Comparison of ENCODE assay signal across 21 mouse cellular contexts in the genomic region with DNA sequence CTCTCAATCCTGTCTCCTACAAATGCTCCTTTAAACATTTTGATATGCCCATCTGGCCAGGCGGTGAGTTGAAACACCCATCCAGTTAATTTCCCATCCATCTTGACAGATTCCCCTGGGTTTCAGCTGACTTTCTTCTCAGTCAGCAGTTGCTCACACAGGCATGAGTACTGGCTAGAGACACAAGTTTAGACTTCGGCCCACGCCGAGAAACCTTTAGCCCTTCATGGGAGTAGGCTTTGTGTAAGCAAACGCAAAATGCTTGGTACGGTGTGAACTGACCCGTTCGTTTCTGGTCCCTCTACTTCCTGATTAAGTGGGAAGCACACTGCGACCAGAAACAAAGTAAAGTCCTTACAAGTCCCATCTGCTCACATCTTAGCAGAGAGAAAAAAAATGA.
A peak's percentile ranks its signal among the peaks of the same experiment; 100 is the strongest.
DNase-seq lines count a peak whose midpoint lies in the region; ATAC-seq lines count a peak whose summit lies in the region.
"Had no signal": no experiment of that assay in that cellular context is flagged by ENCODE, and none has a peak within 500 bp of the region (broad histone marks: within the 10 kb centered on the region; RNA-seq: fewer than 3 reads in every experiment).

No protein-coding gene starts in this region.

- peak; percentile 12 for DNase-seq in hindbrain, embryonic 11.5 days (ENCODE audit: low spot score)
- no peak for DNase-seq in hindbrain, embryonic 10.5 days (ENCODE audit: low spot score)
- DNase-seq in kidney, adult 18-20 months: peak; percentile 9
- peak; percentile 68 for DNase-seq in kidney, adult 9 months
- peak; percentile 27 for DNase-seq in kidney, postnatal 14 days
- no peak for DNase-seq in layer of hippocampus, adult 11-12 months (ENCODE audit: low spot score)
- no peak for DNase-seq in urinary bladder, postnatal 36 days (ENCODE audit: low spot score in 2 of 2)
- DNase-seq: adrenal gland, postnatal 14 days; cerebellum, adult 11-12 months; cerebellum, adult 9-10 months; cerebellum, postnatal 25 days; gastrocnemius, adult 2 months; gastrocnemius, postnatal 25 days; heart, adult 11 months; heart, postnatal 10 days had no signal

- no peaks in the 10 kb centered on the region for H3K27me3 ChIP-seq in hindbrain, embryonic 11.5 days (ENCODE audit: control insufficient read depth, insufficient read depth, low read length)
- H3K27me3 ChIP-seq in hindbrain, embryonic 10.5 days (ENCODE audit: insufficient read depth, poor library complexity, severe bottlenecking): no peaks in the 10 kb centered on the region
- no peaks in the 10 kb centered on the region for H3K27me3 ChIP-seq in heart, embryonic 11.5 days (ENCODE audit: control insufficient read depth, insufficient read depth, low read length)
- H3K27me3 ChIP-seq: hindbrain, embryonic 15.5 days had no signal

- 78% methylated on average over 9 of the region's 9 CpGs for WGBS in hindbrain, embryonic 11.5 days
- WGBS in hindbrain, embryonic 10.5 days: 85% methylated on average over 9 of the region's 9 CpGs
- 78% methylated on average over 9 of the region's 9 CpGs for WGBS in heart, embryonic 11.5 days (ENCODE audit: insufficient replicate concordance)

- H3K4me3 ChIP-seq in hindbrain, embryonic 11.5 days (ENCODE audit: low read depth, low read length): no peak overlapping the region
- H3K4me3 ChIP-seq in hindbrain, embryonic 10.5 days: no peak overlapping the region
- no peak overlapping the region for H3K4me3 ChIP-seq in heart, embryonic 11.5 days (ENCODE audit: low read depth, low read length)
- H3K4me3 ChIP-seq: embryonic facial prominence, embryonic 10.5 days; gastrocnemius, adult 2 months; hindbrain, embryonic 15.5 days had no signal

- H3K4me2 ChIP-seq in hindbrain, embryonic 11.5 days (replicated peaks; ENCODE audit: low read depth, low read length): no peak overlapping the region
- no peak overlapping the region for H3K4me2 ChIP-seq in heart, embryonic 11.5 days
- H3K4me2 ChIP-seq: hindbrain, embryonic 15.5 days had no signal

- ATAC-seq in hindbrain, embryonic 11.5 days (ENCODE audit: low FRiP score): no peak
- ATAC-seq in heart, embryonic 11.5 days (replicated peaks; ENCODE audit: insufficient number of reproducible peaks, low FRiP score, low TSS enrichment): no peak
- ATAC-seq: activated CD4-positive, CD25-positive, alpha-beta regulatory T cell, adult 4 months; forebrain, embryonic 14.5 days; Patski had no signal

- no peaks in the 10 kb centered on the region for H3K36me3 ChIP-seq in hindbrain, embryonic 11.5 days (ENCODE audit: control insufficient read depth, insufficient read depth, low read length)
- H3K36me3 ChIP-seq in hindbrain, embryonic 10.5 days: no peaks in the 10 kb centered on the region
- H3K36me3 ChIP-seq in heart, embryonic 11.5 days (ENCODE audit: control insufficient read depth, insufficient read depth, low read length): no peaks in the 10 kb centered on the region
- H3K36me3 ChIP-seq: embryonic facial prominence, embryonic 10.5 days; hindbrain, embryonic 15.5 days had no signal

- no peaks in the 10 kb centered on the region for H3K4me1 ChIP-seq in hindbrain, embryonic 11.5 days (replicated peaks; ENCODE audit: control insufficient read depth, insufficient read depth, low read length)
- H3K4me1 ChIP-seq in hindbrain, embryonic 10.5 days (replicated peaks): no peaks in the 10 kb centered on the region
- H3K4me1 ChIP-seq in heart, embryonic 11.5 days (ENCODE audit: control insufficient read depth, insufficient read depth, low read length): no peaks in the 10 kb centered on the region
- H3K4me1 ChIP-seq: embryonic facial prominence, embryonic 10.5 days had no signal

- no peak overlapping the region for H3K9ac ChIP-seq in hindbrain, embryonic 11.5 days (ENCODE audit: low read depth, low read length)
- no peak overlapping the region for H3K9ac ChIP-seq in heart, embryonic 11.5 days (ENCODE audit: low read depth, low read length)
- H3K9ac ChIP-seq: hindbrain, embryonic 15.5 days had no signal

- H3K9me3 ChIP-seq in hindbrain, embryonic 11.5 days (ENCODE audit: control insufficient read depth, low read length): no peaks in the 10 kb centered on the region
- no peaks in the 10 kb centered on the region for H3K9me3 ChIP-seq in hindbrain, embryonic 10.5 days
- no peaks in the 10 kb centered on the region for H3K9me3 ChIP-seq in heart, embryonic 11.5 days (replicated peaks; ENCODE audit: control insufficient read depth, low read length)
- H3K9me3 ChIP-seq: embryonic facial prominence, embryonic 10.5 days; hindbrain, embryonic 15.5 days had no signal

- no peak overlapping the region for H3K27ac ChIP-seq in hindbrain, embryonic 11.5 days (ENCODE audit: low read depth, low read length)
- H3K27ac ChIP-seq in hindbrain, embryonic 10.5 days: no peak overlapping the region
- H3K27ac ChIP-seq in heart, embryonic 11.5 days (ENCODE audit: low read depth, low read length): no peak overlapping the region
- H3K27ac ChIP-seq: embryonic facial prominence, embryonic 10.5 days; gastrocnemius, adult 2 months; hindbrain, embryonic 15.5 days had no signal

Comparison
In these comparisons a context has a peak if more than half of its experiments do, and no peak if none do; other contexts are left out.
1. DNase-seq: peak in hindbrain, embryonic 11.5 days (single experiment), kidney, adult 18-20 months (single experiment), kidney, adult 9 months (single experiment) and kidney, postnatal 14 days (single experiment); none in hindbrain, embryonic 10.5 days (single experiment), layer of hippocampus, adult 11-12 months (single experiment) and urinary bladder, postnatal 36 days (0 of 2).